Mouse (Mus musculus): ENCODE measurements around the gene Rgs3.

GRCm38 (mm10) chr4:62727541-62728303, 168.1 kb downstream of the Rgs3 start:
- no peak for TF ChIP-seq CTCF (IDR thresholded peaks at IDR 0.05; ENCODE audit: low read depth, low read length)
- no peak for TF ChIP-seq POLR2A (IDR thresholded peaks at IDR 0.05; ENCODE audit: borderline replicate concordance, low read depth, low read length)
